Mouse (Mus musculus) c-Kit-negative CD71-positive TER-119-positive erythroid progenitor cells, embryonic 14.5 days (primary cell): ENCODE results near the gene Alg12.
"Not testable (repeated sequence)": the region's sequence is repeated elsewhere in the genome, so short reads cannot be mapped to it uniquely, and the experiment has no call there.

Source experiments
- DNase-seq: peaks from one replicate; pipeline ENCODE4 v3.0.0-alpha.2; 2013; ENCODE audit warnings: low read depth, low spot score

The Alg12 gene

GRCm38 (mm10) chr15:88792140-88792850 lies 26.8 kb downstream of the Alg12 start:
- no peak for DNase-seq

GRCm38 (mm10) chr15:88774630-88775029 lies 44.5 kb downstream of the Alg12 start:
- not testable (repeated sequence) for DNase-seq

- no peak for DNase-seq
These were observed 50.6 kb downstream of the Alg12 start for GRCm38 (mm10) chr15:88768537-88768936.

- DNase-seq, result not testable (repeated sequence)
These were observed 53.0 kb downstream of the Alg12 start for GRCm38 (mm10) chr15:88766139-88766538.

GRCm38 (mm10) chr15:88761551-88761950 lies 57.6 kb downstream of the Alg12 start:
- peak; percentile 62 for DNase-seq

GRCm38 (mm10) chr15:88758061-88758460 lies 61.1 kb downstream of the Alg12 start:
- no peak for DNase-seq

GRCm38 (mm10) chr15:88755761-88756160 lies 63.4 kb downstream of the Alg12 start:
- no peak for DNase-seq
